Mouse (Mus musculus) forebrain, postnatal 0 days (tissue): ENCODE results near the gene Tssk4. TPM values are rescaled to one million over a fixed set of nuclear protein-coding genes. Genes with fewer than 3 reads are reported as not detected.

Experiments
- ATAC-seq: fragments of 200-750 bp; cut with Nextera tagmentation; 2 replicates; pipeline ENCODE4 v1.8.0; 2017; ENCODE audit warnings: mild to moderate bottlenecking, moderate library complexity
- DNase-seq: peaks from one replicate; pipeline ENCODE4 v3.0.0-alpha.2; 2015
- H3K27ac ChIP-seq: fragments of 300-500 bp; sonication (generic); 2 replicates; pipeline ENCODE4 v1.5.1; 2014; ENCODE audit warnings: low read depth, mild to moderate bottlenecking, antibody characterized with exemption, low read length, moderate library complexity, mixed read lengths
- H3K27me3 ChIP-seq: fragments of 300-500 bp; sonication (generic); 2 replicates; pipeline ENCODE4 v1.6.1; 2014; ENCODE audit warnings: mild to moderate bottlenecking, low read length, mixed read lengths; ENCODE audit not compliant: insufficient read depth
- H3K36me3 ChIP-seq: fragments of 300-500 bp; sonication (generic); 2 replicates; pipeline ENCODE4 v1.6.1; 2014; ENCODE audit warnings: mild to moderate bottlenecking, moderate library complexity; ENCODE audit not compliant: insufficient read depth
- H3K4me1 ChIP-seq: fragments of 300-500 bp; sonication (generic); 2 replicates; pipeline ENCODE4 v1.6.1; 2014; ENCODE audit warnings: antibody characterized with exemption; ENCODE audit not compliant: insufficient read depth
- H3K4me2 ChIP-seq: fragments of 300-500 bp; sonication (generic); 2 replicates; pipeline ENCODE4 v1.6.1; 2014; ENCODE audit warnings: low read depth, mild to moderate bottlenecking, moderate library complexity
- H3K4me3 ChIP-seq: fragments of 300-500 bp; sonication (generic); 2 replicates; pipeline ENCODE4 v1.5.1; 2014; ENCODE audit warnings: low read depth, low read length, mixed read lengths
- H3K9ac ChIP-seq: fragments of 300-500 bp; sonication (generic); 2 replicates; pipeline ENCODE4 v1.6.1; 2014; ENCODE audit warnings: mild to moderate bottlenecking
- H3K9me3 ChIP-seq: fragments of 300-500 bp; sonication (generic); 2 replicates; pipeline ENCODE4 v1.6.1; 2016; ENCODE audit warnings: low read length
- CTCF ChIP-seq: sonication (generic); IDR thresholded peaks from 2 replicates; pipeline ENCODE4 v1.5.1; 2016; ENCODE audit warnings: antibody characterized with exemption, control low read depth, low read depth
- WGBS: fragments of 180-500 bp; shearing (Covaris S2); extraction: QIAGEN DNeasy Blood & Tissue Kit; methylation state at CpG from one replicate; pipeline ENCODE4 v1.1.7; 2014; 5-methylcytosine and 5-hydroxymethylcytosine counted together
- polyA plus RNA-seq: library from polyadenylated mRNA; unstranded; fragments of >200 nt; fragmentation: Nextera tagmentation; extraction: Ambion mirVana; gene quantifications from 2 replicates; pipeline ENCODE4 v1.2.1, GENCODE M21; 2015
- total RNA-seq: library from RNA; depleted of rRNA; stranded (reverse); fragments of >200 nt; gene quantifications from 2 replicates; pipeline ENCODE4 v1.2.3, GENCODE M21; 2014; rRNA removed

Tssk4 gene
- total and polyA plus RNA-seq, 2 experiments from 2014 or later = 0.22 to 0.43 TPM

DNA sequence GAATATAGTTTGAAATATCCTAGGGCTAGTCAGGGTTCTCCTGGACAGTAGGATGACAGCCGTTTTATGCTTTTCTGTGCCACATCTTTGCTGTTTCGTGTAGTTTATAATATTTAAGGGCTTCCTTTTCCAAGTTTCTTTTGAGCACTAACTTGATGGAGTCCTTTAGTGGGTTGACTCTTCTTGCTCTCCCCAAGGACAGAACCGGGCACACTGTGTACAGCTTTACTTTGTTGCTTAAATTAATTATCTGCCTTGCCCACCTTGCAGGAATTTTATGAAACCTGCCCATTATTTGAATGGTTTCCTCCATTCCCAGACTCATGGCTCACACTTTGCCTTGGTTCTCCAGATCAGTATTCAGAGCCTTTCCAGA is 32.1 kb downstream of the Tssk4 start:
- no peak for TF ChIP-seq CTCF
- ATAC-seq = peak; percentile 13; the same call in 1 of the 2 replicates
- peak overlapping the region; percentile 16; the same call in 1 of the 2 replicates for H3K27ac ChIP-seq
- 10% methylated on average over 3 of the region's 3 CpGs for WGBS
- DNase-seq = no peak
- no peaks in the 10 kb centered on the region for H3K9me3 ChIP-seq
- H3K27me3 ChIP-seq = no peaks in the 10 kb centered on the region
- H3K4me3 ChIP-seq = peak overlapping the region; percentile 70
- H3K36me3 ChIP-seq = peaks cover 26% of the 10 kb centered on the region
- peaks cover 8% of the 10 kb centered on the region; the same call in 1 of the 2 replicates for H3K4me1 ChIP-seq
- peak overlapping the region; percentile 96 for H3K4me2 ChIP-seq
- no peak overlapping the region; the same call in 1 of the 2 replicates for H3K9ac ChIP-seq

DNA sequence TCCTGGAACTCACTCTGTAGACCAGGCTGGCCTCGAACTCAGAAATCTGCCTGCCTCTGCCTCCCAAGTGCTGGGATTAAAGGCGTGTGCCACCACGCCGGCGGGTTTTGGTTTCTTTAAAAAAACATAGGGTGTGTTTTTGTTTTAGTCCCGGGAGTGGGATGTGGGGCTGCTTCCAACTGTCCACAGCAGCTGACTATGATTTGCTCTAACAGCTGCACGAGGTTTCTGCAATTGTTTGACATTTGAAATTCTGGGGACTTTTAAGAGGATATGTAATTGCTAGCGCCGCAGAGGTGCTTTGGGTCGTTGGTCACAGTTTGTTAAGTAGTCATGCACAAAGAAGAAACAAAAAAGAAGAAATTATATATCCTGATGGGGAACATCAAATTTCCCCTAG is 39.4 kb downstream of the Tssk4 start:
- Histone ChIP-seq H3K9ac (no peak overlapping the region), H3K36me3 (no peaks in the 10 kb centered on the region), H3K4me3 (no peak overlapping the region), H3K4me2 (no peak overlapping the region), H3K27me3 (no peaks in the 10 kb centered on the region), H3K9me3 (no peaks in the 10 kb centered on the region), H3K27ac (no peak overlapping the region), H3K4me1 (no peaks in the 10 kb centered on the region)
- WGBS = 80% methylated on average over 10 of the region's 10 CpGs
- DNase-seq (no peak), ATAC-seq (no peak)
- no peak for TF ChIP-seq CTCF

DNA sequence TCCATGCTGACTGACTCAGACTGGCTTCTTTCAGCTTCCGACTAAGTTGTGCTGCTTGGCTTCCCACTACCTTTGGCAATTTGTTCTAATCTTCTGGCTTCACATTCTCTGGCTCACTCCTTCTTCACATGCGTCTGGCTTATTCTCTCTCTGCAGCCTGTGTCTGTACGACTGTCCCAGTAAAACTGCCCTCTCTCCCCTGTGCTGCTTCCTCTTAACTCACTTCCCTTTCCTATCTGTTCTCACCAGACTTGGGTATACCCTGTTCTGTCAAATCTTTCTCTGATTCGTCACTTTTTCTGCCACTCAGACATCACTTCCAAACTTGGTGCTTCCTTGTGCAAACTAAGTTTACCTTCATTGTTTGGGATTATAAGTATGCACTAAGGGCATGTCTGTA is 47.2 kb downstream of the Tssk4 start:
- WGBS = 81% methylated on average over 4 of the region's 4 CpGs
- no peaks in the 10 kb centered on the region for H3K4me1 ChIP-seq
- no peaks in the 10 kb centered on the region for H3K36me3 ChIP-seq
- no peak overlapping the region for H3K4me2 ChIP-seq
- no peak overlapping the region for H3K9ac ChIP-seq
- ATAC-seq (no peak), DNase-seq (no peak)
- H3K9me3 ChIP-seq = no peaks in the 10 kb centered on the region
- TF ChIP-seq CTCF = no peak
- H3K27me3 ChIP-seq = no peaks in the 10 kb centered on the region
- H3K4me3 ChIP-seq = no peak overlapping the region
- no peak overlapping the region for H3K27ac ChIP-seq

DNA sequence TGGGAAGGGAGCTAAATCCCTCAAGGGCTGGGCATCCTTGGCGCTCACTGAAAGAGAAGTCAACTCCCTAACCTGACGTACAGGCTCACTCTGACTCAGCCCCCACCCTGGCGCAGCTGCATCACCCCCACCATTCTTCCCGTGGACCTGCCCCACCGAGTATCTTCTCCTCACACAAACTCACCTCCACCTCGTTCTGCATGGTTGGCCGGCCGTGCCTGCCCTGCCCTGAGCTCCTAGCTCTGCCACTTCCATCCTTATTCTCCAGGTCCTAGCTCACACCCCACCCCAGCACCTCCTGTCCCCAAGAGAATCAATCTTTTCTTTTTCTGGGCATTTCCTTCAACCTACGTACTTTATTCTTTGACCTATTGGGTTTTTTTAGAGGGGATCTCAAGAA is 51.1 kb downstream of the Tssk4 start:
- no peaks in the 10 kb centered on the region for H3K9me3 ChIP-seq
- no peak overlapping the region for H3K4me2 ChIP-seq
- ATAC-seq (no peak), DNase-seq (no peak)
- no peaks in the 10 kb centered on the region for H3K27me3 ChIP-seq
- no peak overlapping the region for H3K27ac ChIP-seq
- no peak overlapping the region for H3K4me3 ChIP-seq
- WGBS = 59% methylated on average over 9 of the region's 9 CpGs
- no peak for TF ChIP-seq CTCF
- no peaks in the 10 kb centered on the region for H3K36me3 ChIP-seq
- no peak overlapping the region for H3K9ac ChIP-seq
- no peaks in the 10 kb centered on the region for H3K4me1 ChIP-seq

Other genes with a start within 250 kb of the Tssk4 start
Only the 30 nearest of the 34 such genes appear.
- 11.9 and 14.8 TPM in 2 replicates for gene Dhrs4, start 171.4 kb upstream of the Tssk4 start, total RNA-seq
- 20.9 and 22.2 TPM in 2 replicates for gene Dhrs4, start 171.4 kb upstream of the Tssk4 start, polyA plus RNA-seq
- gene Carmil3, start 159.5 kb upstream of the Tssk4 start, total RNA-seq = 91.4 and 129 TPM in 2 replicates
- gene Carmil3, start 159.5 kb upstream of the Tssk4 start, polyA plus RNA-seq = 13.2 and 19.5 TPM in 2 replicates
- gene Cpne6, start 139.7 kb upstream of the Tssk4 start, total RNA-seq = 32.5 and 39.6 TPM in 2 replicates
- 48.7 and 49.9 TPM in 2 replicates for gene Cpne6, start 139.7 kb upstream of the Tssk4 start, polyA plus RNA-seq
- 2.0 and 2.7 TPM in 2 replicates for gene Nrl, start 125.2 kb upstream of the Tssk4 start, total RNA-seq
- 0.21 TPM in 1 of 2 replicates, not detected in the other for gene Nrl, start 125.2 kb upstream of the Tssk4 start, polyA plus RNA-seq
- gene Pck2, start 109.9 kb upstream of the Tssk4 start, total RNA-seq = 23.6 and 24.5 TPM in 2 replicates
- 9.8 and 12.5 TPM in 2 replicates for gene Pck2, start 109.9 kb upstream of the Tssk4 start, polyA plus RNA-seq
- 101 and 104 TPM in 2 replicates for gene Dcaf11, start 90.2 kb upstream of the Tssk4 start, total RNA-seq
- 89.4 and 103 TPM in 2 replicates for gene Dcaf11, start 90.2 kb upstream of the Tssk4 start, polyA plus RNA-seq
- gene A730061H03Rik, start 89.8 kb upstream of the Tssk4 start, total RNA-seq = not detected in 2 replicates
- not detected in 2 replicates for gene A730061H03Rik, start 89.8 kb upstream of the Tssk4 start, polyA plus RNA-seq
- 0.23 TPM in 1 of 2 replicates, not detected in the other for gene Fitm1, start 74.6 kb upstream of the Tssk4 start, total RNA-seq
- gene Fitm1, start 74.6 kb upstream of the Tssk4 start, polyA plus RNA-seq = 0.20 and 0.22 TPM in 2 replicates
- gene Psme1, start 72.1 kb upstream of the Tssk4 start, total RNA-seq = 136 and 138 TPM in 2 replicates
- 219 and 238 TPM in 2 replicates for gene Psme1, start 72.1 kb upstream of the Tssk4 start, polyA plus RNA-seq
- gene Emc9, start 64.9 kb upstream of the Tssk4 start, total RNA-seq = 25.2 and 31.5 TPM in 2 replicates
- gene Emc9, start 64.9 kb upstream of the Tssk4 start, polyA plus RNA-seq = 53.2 and 55.6 TPM in 2 replicates
- gene Psme2, start 59.1 kb upstream of the Tssk4 start, total RNA-seq = 76.2 and 137 TPM in 2 replicates
- 171 and 193 TPM in 2 replicates for gene Psme2, start 59.1 kb upstream of the Tssk4 start, polyA plus RNA-seq
- gene Rnf31, start 58.5 kb upstream of the Tssk4 start, total RNA-seq = 13.5 and 24.2 TPM in 2 replicates
- gene Rnf31, start 58.5 kb upstream of the Tssk4 start, polyA plus RNA-seq = 17.0 and 18.9 TPM in 2 replicates
- 16.8 and 18.1 TPM in 2 replicates for gene Irf9, start 46.6 kb upstream of the Tssk4 start, total RNA-seq
- gene Irf9, start 46.6 kb upstream of the Tssk4 start, polyA plus RNA-seq = 5.6 and 7.0 TPM in 2 replicates
- 8.5 and 9.2 TPM in 2 replicates for gene Rec8, start 32.1 kb upstream of the Tssk4 start, total RNA-seq
- gene Rec8, start 32.1 kb upstream of the Tssk4 start, polyA plus RNA-seq = 5.9 and 7.2 TPM in 2 replicates
- gene Ipo4, start 14.2 kb upstream of the Tssk4 start, total RNA-seq = 79.8 and 92.0 TPM in 2 replicates
- 82.4 and 90.9 TPM in 2 replicates for gene Ipo4, start 14.2 kb upstream of the Tssk4 start, polyA plus RNA-seq
- 2.1 and 6.4 TPM in 2 replicates for gene Gm49378, start 12.3 kb upstream of the Tssk4 start, total RNA-seq
- gene Gm49378, start 12.3 kb upstream of the Tssk4 start, polyA plus RNA-seq = 0.97 and 1.0 TPM in 2 replicates
- gene Tm9sf1, start 6.4 kb upstream of the Tssk4 start, total RNA-seq = 26.5 and 33.4 TPM in 2 replicates
- gene Tm9sf1, start 6.4 kb upstream of the Tssk4 start, polyA plus RNA-seq = 36.0 and 48.4 TPM in 2 replicates
- gene Mdp1, start 10.3 kb downstream of the Tssk4 start, total RNA-seq = 50.8 and 51.5 TPM in 2 replicates
- 60.0 and 63.5 TPM in 2 replicates for gene Mdp1, start 10.3 kb downstream of the Tssk4 start, polyA plus RNA-seq
- 19.9 and 26.9 TPM in 2 replicates for gene Gmpr2, start 21.8 kb downstream of the Tssk4 start, total RNA-seq
- 37.3 and 40.9 TPM in 2 replicates for gene Gmpr2, start 21.8 kb downstream of the Tssk4 start, polyA plus RNA-seq
- 132 and 192 TPM in 2 replicates for gene Nedd8, start 21.9 kb downstream of the Tssk4 start, total RNA-seq
- gene Nedd8, start 21.9 kb downstream of the Tssk4 start, polyA plus RNA-seq = 593 and 742 TPM in 2 replicates
- gene Tinf2, start 31.6 kb downstream of the Tssk4 start, total RNA-seq = 16.9 and 26.3 TPM in 2 replicates
- 18.8 and 21.5 TPM in 2 replicates for gene Tinf2, start 31.6 kb downstream of the Tssk4 start, polyA plus RNA-seq
- 0.05 and 0.15 TPM in 2 replicates for gene Tgm1, start 63.7 kb downstream of the Tssk4 start, total RNA-seq
- 0.15 and 0.21 TPM in 2 replicates for gene Tgm1, start 63.7 kb downstream of the Tssk4 start, polyA plus RNA-seq
- 72.8 and 73.3 TPM in 2 replicates for gene Rabggta, start 72.1 kb downstream of the Tssk4 start, total RNA-seq
- 49.4 and 56.9 TPM in 2 replicates for gene Rabggta, start 72.1 kb downstream of the Tssk4 start, polyA plus RNA-seq
- gene Dhrs1, start 95.5 kb downstream of the Tssk4 start, total RNA-seq = 70.4 and 83.8 TPM in 2 replicates
- 83.3 and 86.0 TPM in 2 replicates for gene Dhrs1, start 95.5 kb downstream of the Tssk4 start, polyA plus RNA-seq
- gene Nop9, start 95.5 kb downstream of the Tssk4 start, total RNA-seq = 23.3 and 34.7 TPM in 2 replicates
- gene Nop9, start 95.5 kb downstream of the Tssk4 start, polyA plus RNA-seq = 21.4 and 25.6 TPM in 2 replicates
- gene Cideb, start 108.3 kb downstream of the Tssk4 start, total RNA-seq = 0.23 and 0.43 TPM in 2 replicates
- 0.20 and 0.54 TPM in 2 replicates for gene Cideb, start 108.3 kb downstream of the Tssk4 start, polyA plus RNA-seq
- 0.38 TPM in 2 replicates for gene Ltb4r2, start 111.2 kb downstream of the Tssk4 start, total RNA-seq
- 0.65 and 1.1 TPM in 2 replicates for gene Ltb4r2, start 111.2 kb downstream of the Tssk4 start, polyA plus RNA-seq
- 0.38 and 0.48 TPM in 2 replicates for gene Ltb4r1, start 115.8 kb downstream of the Tssk4 start, total RNA-seq
- 0.90 and 0.99 TPM in 2 replicates for gene Ltb4r1, start 115.8 kb downstream of the Tssk4 start, polyA plus RNA-seq
- gene Adcy4, start 133.9 kb downstream of the Tssk4 start, total RNA-seq = 1.6 and 3.6 TPM in 2 replicates
- gene Adcy4, start 133.9 kb downstream of the Tssk4 start, polyA plus RNA-seq = 1.6 and 1.7 TPM in 2 replicates
- gene Ripk3, start 138.7 kb downstream of the Tssk4 start, total RNA-seq = 0.46 and 0.90 TPM in 2 replicates
- gene Ripk3, start 138.7 kb downstream of the Tssk4 start, polyA plus RNA-seq = 0.86 and 2.0 TPM in 2 replicates